Mouse (Mus musculus): Measurements from ENCODE around the gene Luc7l2.
"Not testable (repeated sequence)": the region's sequence is repeated elsewhere in the genome, so short reads cannot be mapped to it uniquely, and the experiment has no call there.

DNA sequence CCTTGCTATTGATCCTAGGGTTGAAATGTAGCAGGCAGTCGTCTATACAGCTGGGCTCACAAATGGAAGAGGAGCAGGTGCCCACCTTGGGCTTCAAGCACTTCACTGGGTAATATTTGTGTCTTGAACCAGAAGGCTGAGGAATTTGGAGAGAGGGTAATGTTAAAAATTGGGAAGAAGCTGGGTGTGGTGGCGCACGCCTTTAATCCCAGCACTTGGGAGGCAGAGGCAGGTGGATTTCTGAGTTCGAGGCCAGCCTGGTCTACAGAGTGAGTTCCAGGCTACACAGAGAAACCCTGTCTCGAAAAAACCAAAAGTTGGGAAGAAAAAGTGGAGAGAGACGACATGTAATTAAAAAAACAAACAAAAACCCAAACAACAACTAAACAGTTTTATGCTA is 1.3 kb upstream of the Luc7l2 start:
- TF ChIP-seq TAL1 (conservative IDR thresholded peaks at IDR 0.05; ENCODE audit: low read depth, low read length); CTCF (IDR thresholded peaks at IDR 0.05; ENCODE audit: low read depth, low read length); POLR2AphosphoS5 (IDR thresholded peaks at IDR 0.05; ENCODE audit: insufficient replicate concordance, low read depth, low read length): not testable (repeated sequence)

Measured in G1E (cell line).